Mouse (Mus musculus): ENCODE measurements around the gene Vdac2. TPM values are rescaled to one million over a fixed set of nuclear protein-coding genes. Genes with fewer than 3 reads are reported as not detected.

Gene Vdac2
- polyA plus RNA-seq, 1 experiment from 2014 or later, result 297 TPM

- H3K4me1 ChIP-seq (ENCODE audit: control insufficient read depth, insufficient read depth, low read length), result 0 out of 2 replicates have a peak, but pooled peaks cover 17% of the 10 kb centered on the region
- no peaks in the 10 kb centered on the region for H3K27me3 ChIP-seq (ENCODE audit: control insufficient read depth, insufficient read depth, low read length)
- H3K27ac ChIP-seq (ENCODE audit: low read length), result peak overlapping the region; percentile 81
- H3K9me3 ChIP-seq (replicated peaks; ENCODE audit: control insufficient read depth, low read length), result no peaks in the 10 kb centered on the region
- H3K36me3 ChIP-seq (ENCODE audit: control insufficient read depth, insufficient read depth, low read length), result peaks cover 24% of the 10 kb centered on the region
- peak overlapping the region; percentile 100 for H3K4me2 ChIP-seq (ENCODE audit: low read depth, low read length)
- peak overlapping the region; percentile 82 for H3K9ac ChIP-seq (ENCODE audit: low read length)
- 1% methylated on average over 50 of the region's 50 CpGs for WGBS
- peak; percentile 45 for ATAC-seq (ENCODE audit: insufficient read depth, low FRiP score)
- H3K4me3 ChIP-seq (replicated peaks; ENCODE audit: low read length), result peak overlapping the region; percentile 79
Measured at GRCm38 (mm10) chr14:21847381-21848165, 22.5 kb downstream of the Vdac2 start.

- peak within 1 kb of the TSS; percentile 79 for H3K4me3 ChIP-seq (replicated peaks; ENCODE audit: low read length)
- H3K27ac ChIP-seq (ENCODE audit: low read length), result peak within 1 kb of the TSS; percentile 81
- peak; percentile 91 for ATAC-seq (ENCODE audit: insufficient read depth, low FRiP score)
- H3K4me2 ChIP-seq (ENCODE audit: low read depth, low read length), result peak within 1 kb of the TSS; percentile 100
- H3K27me3 ChIP-seq (ENCODE audit: control insufficient read depth, insufficient read depth, low read length), result no peaks in the 10 kb centered on the region
- H3K9me3 ChIP-seq (replicated peaks; ENCODE audit: control insufficient read depth, low read length), result no peaks in the 10 kb centered on the region
- under 1% methylated on average over 51 of the region's 51 CpGs for WGBS
- H3K36me3 ChIP-seq (ENCODE audit: control insufficient read depth, insufficient read depth, low read length), result peaks cover 20% of the 10 kb centered on the region
- 0 out of 2 replicates have a peak, but pooled peaks cover 24% of the 10 kb centered on the region for H3K4me1 ChIP-seq (ENCODE audit: control insufficient read depth, insufficient read depth, low read length)
- peak within 1 kb of the TSS; percentile 82 for H3K9ac ChIP-seq (ENCODE audit: low read length)
Measured at GRCm38 (mm10) chr14:21848166-21849154, 23.4 kb downstream of the Vdac2 start, which contains the start of gene Comtd1. Gene Comtd1, minus strand, starts transcription at chr14:21848977.

- ATAC-seq (ENCODE audit: insufficient read depth, low FRiP score), result no peak
- Histone ChIP-seq H3K4me2 (ENCODE audit: low read depth, low read length) (no peak overlapping the region), H3K4me1 (ENCODE audit: control insufficient read depth, insufficient read depth, low read length) (peaks cover 32% of the 10 kb centered on the region; the same call in 1 of the 2 replicates), H3K4me3 (replicated peaks; ENCODE audit: low read length) (no peak overlapping the region), H3K9ac (ENCODE audit: low read length) (no peak overlapping the region), H3K27me3 (ENCODE audit: control insufficient read depth, insufficient read depth, low read length) (no peaks in the 10 kb centered on the region), H3K9me3 (replicated peaks; ENCODE audit: control insufficient read depth, low read length) (no peaks in the 10 kb centered on the region), H3K27ac (ENCODE audit: low read length) (no peak overlapping the region), H3K36me3 (ENCODE audit: control insufficient read depth, insufficient read depth, low read length) (peaks cover 15% of the 10 kb centered on the region; the same call in 1 of the 2 replicates)
- WGBS, result 80% methylated on average over 13 of the region's 13 CpGs
Measured at GRCm38 (mm10) chr14:21849524-21850418, 24.7 kb downstream of the Vdac2 start.

DNA sequence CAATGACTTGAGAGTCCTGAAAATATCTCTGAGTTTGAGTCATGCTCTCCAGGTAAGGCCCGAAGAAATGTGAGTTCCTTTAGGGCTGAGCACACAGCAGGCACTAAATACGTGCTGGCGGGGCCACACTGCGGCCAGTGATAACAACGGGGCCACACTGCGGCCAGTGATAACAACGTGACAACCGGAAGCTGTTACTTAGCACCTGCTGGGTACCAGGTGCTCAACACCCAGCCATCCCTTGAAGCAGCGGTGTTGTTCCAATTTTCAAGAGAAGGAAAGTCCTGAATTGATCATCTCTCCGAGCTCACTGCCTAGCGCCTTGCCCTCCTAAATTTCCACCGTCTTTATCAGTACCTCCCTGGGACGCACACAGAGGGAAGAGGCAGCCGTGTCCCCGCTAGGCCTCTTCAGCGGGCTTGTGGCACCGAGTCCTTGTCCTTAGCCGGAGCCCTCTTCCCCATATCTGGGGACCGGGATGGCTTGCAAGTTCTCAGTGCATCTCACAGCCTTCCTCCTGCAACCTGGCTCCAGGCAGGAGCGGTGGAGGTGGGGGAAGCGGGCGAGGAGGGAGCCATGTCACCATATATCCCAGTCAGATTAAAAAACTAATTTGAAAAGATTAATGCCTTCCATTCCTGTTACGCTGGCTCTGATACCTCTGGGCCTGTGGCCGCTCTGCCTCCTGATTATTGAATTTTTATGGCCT is 25.5 kb downstream of the Vdac2 start:
- H3K27ac ChIP-seq (ENCODE audit: low read length), result no peak overlapping the region
- 0 out of 2 replicates have a peak, but pooled peaks cover 9% of the 10 kb centered on the region for H3K36me3 ChIP-seq (ENCODE audit: control insufficient read depth, insufficient read depth, low read length)
- H3K9me3 ChIP-seq (replicated peaks; ENCODE audit: control insufficient read depth, low read length), result no peaks in the 10 kb centered on the region
- peaks cover 32% of the 10 kb centered on the region; the same call in 1 of the 2 replicates for H3K4me1 ChIP-seq (ENCODE audit: control insufficient read depth, insufficient read depth, low read length)
- no peak overlapping the region for H3K9ac ChIP-seq (ENCODE audit: low read length)
- no peaks in the 10 kb centered on the region for H3K27me3 ChIP-seq (ENCODE audit: control insufficient read depth, insufficient read depth, low read length)
- H3K4me3 ChIP-seq (replicated peaks; ENCODE audit: low read length), result no peak overlapping the region
- ATAC-seq (ENCODE audit: insufficient read depth, low FRiP score), result no peak
- 72% methylated on average over 24 of the region's 24 CpGs for WGBS
- no peak overlapping the region for H3K4me2 ChIP-seq (ENCODE audit: low read depth, low read length)

- WGBS, result 63% methylated on average over 16 of the region's 16 CpGs
- Histone ChIP-seq H3K9me3 (replicated peaks; ENCODE audit: control insufficient read depth, low read length) (no peaks in the 10 kb centered on the region), H3K4me1 (ENCODE audit: control insufficient read depth, insufficient read depth, low read length) (peaks cover 25% of the 10 kb centered on the region; the same call in 1 of the 2 replicates), H3K27ac (ENCODE audit: low read length) (no peak overlapping the region), H3K4me2 (ENCODE audit: low read depth, low read length) (no peak overlapping the region), H3K27me3 (ENCODE audit: control insufficient read depth, insufficient read depth, low read length) (no peaks in the 10 kb centered on the region), H3K9ac (ENCODE audit: low read length) (no peak overlapping the region), H3K36me3 (ENCODE audit: control insufficient read depth, insufficient read depth, low read length) (no peaks in the 10 kb centered on the region), H3K4me3 (replicated peaks; ENCODE audit: low read length) (no peak overlapping the region)
- ATAC-seq (ENCODE audit: insufficient read depth, low FRiP score), result no peak
Measured at GRCm38 (mm10) chr14:21851996-21852791, 27.2 kb downstream of the Vdac2 start.

- Histone ChIP-seq H3K9ac (ENCODE audit: low read length) (peak overlapping the region; percentile 54), H3K4me2 (ENCODE audit: low read depth, low read length) (peak overlapping the region; percentile 53), H3K36me3 (ENCODE audit: control insufficient read depth, insufficient read depth, low read length) (no peaks in the 10 kb centered on the region), H3K27me3 (ENCODE audit: control insufficient read depth, insufficient read depth, low read length) (no peaks in the 10 kb centered on the region), H3K27ac (ENCODE audit: low read length) (no peak overlapping the region; the same call in 1 of the 2 replicates), H3K9me3 (replicated peaks; ENCODE audit: control insufficient read depth, low read length) (no peaks in the 10 kb centered on the region), H3K4me1 (ENCODE audit: control insufficient read depth, insufficient read depth, low read length) (peaks cover 16% of the 10 kb centered on the region; the same call in 1 of the 2 replicates), H3K4me3 (replicated peaks; ENCODE audit: low read length) (peak overlapping the region; percentile 24)
- WGBS, result 13% methylated on average over 17 of the region's 17 CpGs
- ATAC-seq (ENCODE audit: insufficient read depth, low FRiP score), result peak; percentile 0; the same call in 1 of the 2 replicates
Measured at GRCm38 (mm10) chr14:21853456-21854109, 28.5 kb downstream of the Vdac2 start.

GRCm38 (mm10) chr14:21854271-21854670 is 29.2 kb downstream of the Vdac2 start:
- ATAC-seq (ENCODE audit: insufficient read depth, low FRiP score), result no peak; the same call in 1 of the 2 replicates

More at GRCm38 (mm10) chr14:21854271-21854670, 29.2 kb downstream of the Vdac2 start:
- peaks cover 16% of the 10 kb centered on the region; the same call in 1 of the 2 replicates for H3K4me1 ChIP-seq (ENCODE audit: control insufficient read depth, insufficient read depth, low read length)
- no peak overlapping the region for H3K27ac ChIP-seq (ENCODE audit: low read length)
- H3K27me3 ChIP-seq (ENCODE audit: control insufficient read depth, insufficient read depth, low read length), result no peaks in the 10 kb centered on the region
- H3K36me3 ChIP-seq (ENCODE audit: control insufficient read depth, insufficient read depth, low read length), result no peaks in the 10 kb centered on the region
- no peaks in the 10 kb centered on the region for H3K9me3 ChIP-seq (replicated peaks; ENCODE audit: control insufficient read depth, low read length)
- H3K4me2 ChIP-seq (ENCODE audit: low read depth, low read length), result peak overlapping the region; percentile 53; the same call in 1 of the 2 replicates
- no peak overlapping the region for H3K4me3 ChIP-seq (replicated peaks; ENCODE audit: low read length)
- peak overlapping the region; percentile 54 for H3K9ac ChIP-seq (ENCODE audit: low read length)
- WGBS, result 54% methylated on average over 9 of the region's 9 CpGs
